In the genomic region with DNA sequence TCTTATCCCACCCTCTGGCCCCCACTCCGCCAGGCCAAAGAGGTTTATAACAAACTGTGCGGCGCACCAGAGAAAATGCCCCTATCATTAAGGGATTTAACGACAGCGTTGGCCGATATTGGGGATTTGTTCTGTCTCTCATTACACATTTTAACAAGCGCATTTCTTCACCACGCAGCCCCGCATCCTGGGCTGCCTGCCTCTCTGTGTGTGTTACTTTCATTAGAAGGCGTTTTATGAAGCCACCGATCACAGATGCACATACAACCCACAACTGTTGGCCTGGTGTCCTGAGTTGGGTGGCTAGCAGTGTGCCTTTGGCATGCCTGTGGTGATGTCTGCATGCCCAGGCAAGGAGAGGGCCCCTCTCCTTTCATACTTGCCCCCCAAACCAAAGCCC, we compare ENCODE assay signal across 25 mouse cellular contexts. TPM values are rescaled to one million over a fixed set of nuclear protein-coding genes. Genes with fewer than 3 reads are reported as not detected.
DNase-seq lines count a peak whose midpoint lies in the region; ATAC-seq and TF ChIP-seq lines count a peak whose summit lies in the region.
"Had no signal": no experiment of that assay in that cellular context is flagged by ENCODE, and none has a peak within 500 bp of the region (broad histone marks: within the 10 kb centered on the region; RNA-seq: fewer than 3 reads in every experiment).

No protein-coding gene starts in this region.

- 0 out of 2 replicates have a peak, but pooled peaks cover 23% of the 10 kb centered on the region for H3K27me3 ChIP-seq in forebrain, embryonic 10.5 days (ENCODE audit: poor library complexity, severe bottlenecking)
- peaks cover 20% of the 10 kb centered on the region for H3K27me3 ChIP-seq in forebrain, embryonic 12.5 days
- peaks cover 64% of the 10 kb centered on the region for H3K27me3 ChIP-seq in heart, embryonic 10.5 days (ENCODE audit: insufficient read depth, poor library complexity, severe bottlenecking)
- peaks cover 22% of the 10 kb centered on the region; the same call in 1 of the 2 replicates for H3K27me3 ChIP-seq in limb, embryonic 13.5 days
- no peaks in the 10 kb centered on the region for H3K27me3 ChIP-seq in lung, postnatal 0 days (replicated peaks; ENCODE audit: insufficient read depth, low read length)
- H3K27me3 ChIP-seq: embryonic facial prominence, embryonic 12.5 days; forebrain, embryonic 15.5 days; intestine, embryonic 15.5 days had no signal

- DNase-seq in forebrain, embryonic 10.5 days (ENCODE audit: extremely low spot score, low spot score): no peak
- DNase-seq in heart, embryonic 10.5 days (ENCODE audit: low spot score): peak; percentile 53
- DNase-seq in heart, adult 9 months (ENCODE audit: low spot score in 2 of 2): no peak
- DNase-seq in testis, postnatal 10 days (ENCODE audit: low spot score): peak; percentile 30
- no peak for DNase-seq in testis, postnatal 14 days (ENCODE audit: low spot score)
- DNase-seq in lung, postnatal 0 days (ENCODE audit: low spot score): no peak
- DNase-seq: adrenal gland, adult 8-10 months; adrenal gland, postnatal 36 days; B cell, adult 2 months; cerebellum, adult 2 months; cerebellum, postnatal 14 days; embryo, embryonic 11 days; heart, postnatal 4 days had no signal

- H3K4me2 ChIP-seq in forebrain, embryonic 12.5 days: no peak overlapping the region
- H3K4me2 ChIP-seq in limb, embryonic 13.5 days (replicated peaks): peak overlapping the region; percentile 2; the same call in 1 of the 2 replicates
- H3K4me2 ChIP-seq in lung, postnatal 0 days (replicated peaks; ENCODE audit: low read depth, low read length): no peak overlapping the region
- H3K4me2 ChIP-seq: embryonic facial prominence, embryonic 12.5 days; forebrain, embryonic 15.5 days; heart, embryonic 13.5 days; hindbrain, embryonic 13.5 days; intestine, embryonic 15.5 days had no signal

- H3K9me3 ChIP-seq in forebrain, embryonic 10.5 days: no peaks in the 10 kb centered on the region
- H3K9me3 ChIP-seq in forebrain, embryonic 12.5 days: no peaks in the 10 kb centered on the region
- no peaks in the 10 kb centered on the region for H3K9me3 ChIP-seq in heart, embryonic 10.5 days
- no peaks in the 10 kb centered on the region for H3K9me3 ChIP-seq in limb, embryonic 13.5 days
- H3K9me3 ChIP-seq in lung, postnatal 0 days (ENCODE audit: low read length): no peaks in the 10 kb centered on the region
- H3K9me3 ChIP-seq: embryonic facial prominence, embryonic 12.5 days; forebrain, embryonic 15.5 days; heart, embryonic 13.5 days; hindbrain, embryonic 13.5 days; intestine, embryonic 15.5 days had no signal

- no peak overlapping the region for H3K9ac ChIP-seq in forebrain, embryonic 12.5 days
- H3K9ac ChIP-seq in limb, embryonic 13.5 days: no peak overlapping the region
- H3K9ac ChIP-seq in lung, postnatal 0 days (replicated peaks; ENCODE audit: low read depth): no peak overlapping the region
- H3K9ac ChIP-seq: embryonic facial prominence, embryonic 12.5 days; forebrain, embryonic 15.5 days; heart, embryonic 13.5 days; hindbrain, embryonic 13.5 days; intestine, embryonic 15.5 days had no signal

- no peaks in the 10 kb centered on the region for H3K36me3 ChIP-seq in forebrain, embryonic 10.5 days (replicated peaks)
- H3K36me3 ChIP-seq in forebrain, embryonic 12.5 days (replicated peaks): no peaks in the 10 kb centered on the region
- H3K36me3 ChIP-seq in heart, embryonic 10.5 days: no peaks in the 10 kb centered on the region
- H3K36me3 ChIP-seq in limb, embryonic 13.5 days: no peaks in the 10 kb centered on the region
- no peaks in the 10 kb centered on the region for H3K36me3 ChIP-seq in lung, postnatal 0 days (ENCODE audit: insufficient read depth, low read length)
- H3K36me3 ChIP-seq: embryonic facial prominence, embryonic 12.5 days; forebrain, embryonic 15.5 days; G1E; heart, embryonic 13.5 days; hindbrain, embryonic 13.5 days; intestine, embryonic 15.5 days had no signal

- peaks cover 27% of the 10 kb centered on the region for H3K4me1 ChIP-seq in forebrain, embryonic 10.5 days
- 0 out of 2 replicates have a peak, but pooled peaks cover 5% of the 10 kb centered on the region for H3K4me1 ChIP-seq in forebrain, embryonic 12.5 days
- H3K4me1 ChIP-seq in heart, embryonic 10.5 days: 0 out of 2 replicates have a peak, but pooled peaks cover 2% of the 10 kb centered on the region
- H3K4me1 ChIP-seq in limb, embryonic 13.5 days: peaks cover 87% of the 10 kb centered on the region
- H3K4me1 ChIP-seq in lung, postnatal 0 days (ENCODE audit: insufficient read depth, low read depth, low read length): no peaks in the 10 kb centered on the region
- H3K4me1 ChIP-seq: forebrain, embryonic 15.5 days; heart, embryonic 13.5 days; hindbrain, embryonic 13.5 days; intestine, embryonic 15.5 days had no signal

- peak overlapping the region; percentile 32; the same call in 1 of the 2 replicates for H3K27ac ChIP-seq in forebrain, embryonic 10.5 days
- no peak overlapping the region for H3K27ac ChIP-seq in forebrain, embryonic 12.5 days
- H3K27ac ChIP-seq in heart, embryonic 10.5 days: no peak overlapping the region
- peak overlapping the region; percentile 56; the same call in 1 of the 2 replicates for H3K27ac ChIP-seq in limb, embryonic 13.5 days
- H3K27ac ChIP-seq in lung, postnatal 0 days (ENCODE audit: low read length): no peak overlapping the region
- H3K27ac ChIP-seq: embryonic facial prominence, embryonic 12.5 days; forebrain, embryonic 15.5 days; gastrocnemius, adult 2 months; heart, adult 2 months; heart, embryonic 13.5 days; hindbrain, embryonic 13.5 days; intestine, embryonic 15.5 days had no signal

- no peak for ATAC-seq in forebrain, embryonic 12.5 days (ENCODE audit: low FRiP score)
- ATAC-seq in limb, embryonic 13.5 days (ENCODE audit: low FRiP score, low read depth): peak; percentile 30; the same call in 1 of the 2 replicates
- ATAC-seq in lung, postnatal 0 days: no peak
- ATAC-seq: CD4-positive, CD25-positive, alpha-beta regulatory T cell, adult 4 months; forebrain, embryonic 15.5 days; intestine, embryonic 15.5 days had no signal

- 77% methylated on average over 11 of the region's 11 CpGs for WGBS in forebrain, embryonic 10.5 days
- WGBS in forebrain, embryonic 12.5 days: 55% methylated on average over 11 of the region's 11 CpGs
- WGBS in heart, embryonic 10.5 days: 89% methylated on average over 11 of the region's 11 CpGs
- WGBS in limb, embryonic 13.5 days: 10% methylated on average over 11 of the region's 11 CpGs
- 86% methylated on average over 11 of the region's 11 CpGs for WGBS in lung, postnatal 0 days

- H3K4me3 ChIP-seq in forebrain, embryonic 10.5 days: no peak overlapping the region
- no peak overlapping the region for H3K4me3 ChIP-seq in forebrain, embryonic 12.5 days (replicated peaks)
- no peak overlapping the region for H3K4me3 ChIP-seq in heart, embryonic 10.5 days
- no peak overlapping the region for H3K4me3 ChIP-seq in limb, embryonic 13.5 days
- no peak overlapping the region for H3K4me3 ChIP-seq in lung, postnatal 0 days (ENCODE audit: low read depth, low read length)
- H3K4me3 ChIP-seq: embryonic facial prominence, embryonic 12.5 days; forebrain, embryonic 15.5 days; gastrocnemius, adult 2 months; heart, adult 2 months; heart, embryonic 13.5 days; hindbrain, embryonic 13.5 days; intestine, embryonic 15.5 days had no signal

- TF ChIP-seq EP300 in lung, postnatal 0 days (IDR thresholded peaks at IDR 0.05): no peak

- no peak for TF ChIP-seq CTCF in lung, postnatal 0 days (IDR thresholded peaks at IDR 0.05)

RNA-seq across cellular contexts. Expression of a gene that starts 40.6 kb away (rescaled TPM):
- not detected in 2 replicates for polyA plus RNA-seq in forebrain, embryonic 10.5 days (2016; fragmentation: Nextera tagmentation; extraction: Ambion mirVana)
- not detected in 2 replicates for polyA plus RNA-seq in forebrain, embryonic 12.5 days (2016; fragmentation: Nextera tagmentation; extraction: Ambion mirVana)
- polyA plus RNA-seq in heart, embryonic 10.5 days (2016; fragmentation: Nextera tagmentation; extraction: Ambion mirVana): not detected in 2 replicates
- not detected in 2 replicates for polyA plus RNA-seq in limb, embryonic 13.5 days (2015; fragmentation: Nextera tagmentation; extraction: Ambion mirVana)
- polyA plus RNA-seq in lung, postnatal 0 days (2015; fragmentation: Nextera tagmentation; extraction: Ambion mirVana): not detected in 2 replicates
- polyA plus RNA-seq: CD4-positive, CD25-positive, alpha-beta regulatory T cell, adult 4 months; cerebellum, adult 2 months; embryonic facial prominence, embryonic 12.5 days; forebrain, embryonic 15.5 days; G1E; heart, embryonic 13.5 days; heart, postnatal 0 days; hindbrain, embryonic 13.5 days; intestine, embryonic 15.5 days had no signal

Comparison
In these comparisons a context has a peak if more than half of its experiments do, and no peak if none do; other contexts are left out.
1. DNase-seq: peak in heart, embryonic 10.5 days (single experiment) and testis, postnatal 10 days (single experiment); none in forebrain, embryonic 10.5 days (single experiment), heart, adult 9 months (0 of 2), testis, postnatal 14 days (single experiment) and lung, postnatal 0 days (single experiment).
2. H3K27ac ChIP-seq: peak in forebrain, embryonic 10.5 days (single experiment) and limb, embryonic 13.5 days (single experiment); none in forebrain, embryonic 12.5 days (single experiment), heart, embryonic 10.5 days (single experiment) and lung, postnatal 0 days (single experiment).